Mouse (Mus musculus): ENCODE results near the gene Mapk8ip2. TPM values are rescaled to one million over a fixed set of nuclear protein-coding genes. Genes with fewer than 3 reads are reported as not detected.

The Mapk8ip2 gene
- polyA plus RNA-seq, 1 experiment: not detected

DNA sequence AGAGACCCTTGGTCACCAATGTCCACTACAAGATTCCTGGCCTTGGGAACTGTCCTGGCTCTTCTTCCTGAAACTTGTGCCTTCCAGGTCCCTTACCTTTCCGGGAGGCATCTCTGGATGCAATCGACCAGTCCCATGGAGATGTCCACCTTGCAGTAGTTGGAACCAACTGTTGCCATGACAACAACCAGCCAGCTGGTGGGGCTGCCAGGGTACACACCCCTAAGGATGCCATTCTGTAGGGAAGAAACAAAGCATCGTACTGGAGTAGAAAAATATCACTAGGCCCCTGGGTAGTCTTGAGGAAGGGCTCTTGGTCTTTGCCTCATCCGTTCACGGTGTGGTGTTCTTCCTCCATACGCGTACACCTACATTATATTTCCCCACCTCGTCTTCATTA, 29.1 kb upstream of the Mapk8ip2 start:
- peaks cover 42% of the 10 kb centered on the region for H3K36me3 ChIP-seq (ENCODE audit: control insufficient read depth, insufficient read depth)
- peaks cover 9% of the 10 kb centered on the region for H3K79me3 ChIP-seq (ENCODE audit: low read depth)
- TF ChIP-seq MYOG (IDR thresholded peaks at IDR 0.05; ENCODE audit: control insufficient read depth, extremely low read depth, insufficient read length) (no peak), MYOD1 (IDR thresholded peaks at IDR 0.05; ENCODE audit: control insufficient read depth, insufficient read length, low read depth) (no peak), USF1 (IDR thresholded peaks at IDR 0.05; ENCODE audit: low read depth) (no peak)
- no peak overlapping the region for H3ac ChIP-seq (ENCODE audit: control insufficient read depth, insufficient read length, low read depth)
- H3K79me2 ChIP-seq (ENCODE audit: control insufficient read depth, insufficient read depth): peaks cover 17% of the 10 kb centered on the region
- H3K27me3 ChIP-seq (ENCODE audit: control insufficient read depth, insufficient read depth, insufficient read length): no peaks in the 10 kb centered on the region
- H3K4me3 ChIP-seq (ENCODE audit: insufficient read depth, poor library complexity, severe bottlenecking): no peak overlapping the region

DNA sequence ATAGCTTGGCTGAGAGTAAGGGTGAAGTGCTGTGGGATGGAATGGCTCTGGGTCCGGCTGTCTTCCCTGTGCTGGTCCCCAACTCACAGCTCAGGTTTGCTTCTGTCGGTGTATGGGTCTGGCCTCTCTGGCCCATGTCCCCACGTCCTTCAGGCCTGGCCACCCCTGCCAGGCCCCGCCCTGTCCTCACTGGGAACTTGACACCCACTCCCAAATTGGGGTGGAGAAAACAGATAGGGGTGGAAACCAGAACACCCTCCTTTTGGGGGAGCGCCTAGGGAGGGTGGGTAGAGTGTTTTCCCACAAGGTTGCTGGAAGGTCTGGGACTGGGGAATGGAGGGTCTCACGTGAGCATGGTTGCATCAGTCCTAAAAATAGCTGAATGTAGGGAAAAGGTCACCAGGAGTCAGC, 28.0 kb upstream of the Mapk8ip2 start, which contains the start of gene Cpt1b:
Gene Cpt1b, minus strand, starts transcription at position 153 of the 411 bp plus-strand sequence.
- no peak within 1 kb of the TSS for H3K4me3 ChIP-seq (ENCODE audit: insufficient read depth, poor library complexity, severe bottlenecking)
- no peak within 1 kb of the TSS for H3ac ChIP-seq (ENCODE audit: control insufficient read depth, insufficient read length, low read depth)
- H3K79me2 ChIP-seq (ENCODE audit: control insufficient read depth, insufficient read depth): peaks cover 17% of the 10 kb centered on the region
- peaks cover 9% of the 10 kb centered on the region for H3K79me3 ChIP-seq (ENCODE audit: low read depth)
- no peaks in the 10 kb centered on the region for H3K27me3 ChIP-seq (ENCODE audit: control insufficient read depth, insufficient read depth, insufficient read length)
- TF ChIP-seq FOSL1 (IDR thresholded peaks at IDR 0.05; ENCODE audit: insufficient read depth, low read length, poor library complexity, severe bottlenecking) (no peak), CEBPB (IDR thresholded peaks at IDR 0.05; ENCODE audit: low read depth) (no peak), MYOG (IDR thresholded peaks at IDR 0.05; ENCODE audit: control insufficient read depth, extremely low read depth, insufficient read length) (no peak), CTCF (IDR thresholded peaks at IDR 0.05; ENCODE audit: control insufficient read depth, insufficient read depth, insufficient read length) (no peak), MAX (IDR thresholded peaks at IDR 0.05) (no peak), USF1 (IDR thresholded peaks at IDR 0.05; ENCODE audit: low read depth) (no peak), MYOD1 (IDR thresholded peaks at IDR 0.05; ENCODE audit: control insufficient read depth, insufficient read length, low read depth) (no peak)
- peaks cover 31% of the 10 kb centered on the region for H3K36me3 ChIP-seq (ENCODE audit: control insufficient read depth, insufficient read depth)

DNA sequence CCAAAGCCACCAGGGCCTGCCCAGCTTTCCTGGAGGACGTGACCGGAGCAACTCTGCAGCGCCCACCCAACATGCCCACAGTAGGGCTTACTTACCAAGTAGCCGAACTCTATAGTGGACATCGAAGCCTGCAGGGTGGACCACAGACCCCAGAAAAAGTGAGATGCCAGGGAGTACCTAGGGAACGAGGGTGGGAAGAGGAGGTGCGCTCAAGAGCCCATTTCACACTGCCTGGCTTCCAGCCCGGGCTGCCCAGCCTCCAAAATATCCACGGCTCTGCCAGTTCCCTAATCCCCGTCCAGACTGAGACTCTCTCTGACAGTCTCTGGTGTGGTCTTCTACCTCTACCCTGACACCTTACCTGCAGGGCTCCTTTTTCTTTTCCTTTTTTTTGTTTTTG, 27.0 kb upstream of the Mapk8ip2 start:
- peaks cover 17% of the 10 kb centered on the region for H3K79me2 ChIP-seq (ENCODE audit: control insufficient read depth, insufficient read depth)

DNA sequence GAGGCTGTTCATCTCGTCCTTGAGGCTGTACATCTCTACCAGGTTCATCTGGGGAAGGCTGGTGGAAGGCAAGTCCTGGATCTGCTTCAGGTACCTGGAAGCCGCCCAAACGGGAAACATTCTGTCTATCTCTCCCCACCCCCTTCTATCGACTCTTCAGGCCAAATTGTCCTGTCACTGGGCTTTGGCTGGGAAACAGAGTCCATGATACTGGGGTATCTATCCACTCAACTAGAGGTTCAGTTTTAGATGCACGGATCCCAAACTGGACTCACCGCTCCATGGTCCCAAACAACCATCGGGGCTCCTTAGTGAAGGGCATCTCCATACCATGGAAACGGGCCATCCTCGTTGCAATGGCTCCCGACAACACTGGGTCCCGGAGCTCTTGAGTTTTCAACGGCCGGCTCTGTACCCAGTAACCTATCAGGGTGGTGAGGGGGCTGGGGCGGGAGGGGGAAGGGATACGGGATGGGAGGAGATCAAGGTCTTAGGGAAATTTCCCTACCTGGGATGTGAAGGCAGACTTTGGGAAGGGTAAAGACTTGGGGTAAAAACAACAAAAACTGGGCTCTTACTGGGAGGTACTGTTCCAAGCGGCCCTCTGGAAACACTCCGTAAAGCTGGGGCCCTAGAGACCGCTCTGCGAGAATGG, 25.4 kb upstream of the Mapk8ip2 start:
- Histone ChIP-seq H3K79me3 (ENCODE audit: low read depth) (peaks cover 9% of the 10 kb centered on the region), H3K79me2 (ENCODE audit: control insufficient read depth, insufficient read depth) (peaks cover 17% of the 10 kb centered on the region), H3K36me3 (ENCODE audit: control insufficient read depth, insufficient read depth) (peaks cover 19% of the 10 kb centered on the region), H3ac (ENCODE audit: control insufficient read depth, insufficient read length, low read depth) (no peak overlapping the region), H3K4me3 (ENCODE audit: insufficient read depth, poor library complexity, severe bottlenecking) (peak overlapping the region; percentile 98), H3K27me3 (ENCODE audit: control insufficient read depth, insufficient read depth, insufficient read length) (no peaks in the 10 kb centered on the region)
- TF ChIP-seq CTCF (IDR thresholded peaks at IDR 0.05; ENCODE audit: control insufficient read depth, insufficient read depth, insufficient read length): no peak
- no peak for TF ChIP-seq MYOG (IDR thresholded peaks at IDR 0.05; ENCODE audit: control insufficient read depth, extremely low read depth, insufficient read length)
- TF ChIP-seq USF1 (IDR thresholded peaks at IDR 0.05; ENCODE audit: low read depth): no peak
- no peak for TF ChIP-seq MYOD1 (IDR thresholded peaks at IDR 0.05; ENCODE audit: control insufficient read depth, insufficient read length, low read depth)
- TF ChIP-seq CEBPB (IDR thresholded peaks at IDR 0.05; ENCODE audit: low read depth): no peak
- no peak for TF ChIP-seq FOSL1 (IDR thresholded peaks at IDR 0.05; ENCODE audit: insufficient read depth, low read length, poor library complexity, severe bottlenecking)
- no peak for TF ChIP-seq MAX (IDR thresholded peaks at IDR 0.05)

More for the DNA sequence above, 27.0 kb upstream of the Mapk8ip2 start:
- H3K79me3 ChIP-seq (ENCODE audit: low read depth): peaks cover 9% of the 10 kb centered on the region
- TF ChIP-seq CTCF (IDR thresholded peaks at IDR 0.05; ENCODE audit: control insufficient read depth, insufficient read depth, insufficient read length) (no peak), USF1 (IDR thresholded peaks at IDR 0.05; ENCODE audit: low read depth) (no peak), MYOD1 (IDR thresholded peaks at IDR 0.05; ENCODE audit: control insufficient read depth, insufficient read length, low read depth) (no peak), MAX (IDR thresholded peaks at IDR 0.05) (no peak), FOSL1 (IDR thresholded peaks at IDR 0.05; ENCODE audit: insufficient read depth, low read length, poor library complexity, severe bottlenecking) (no peak), MYOG (IDR thresholded peaks at IDR 0.05; ENCODE audit: control insufficient read depth, extremely low read depth, insufficient read length) (no peak), CEBPB (IDR thresholded peaks at IDR 0.05; ENCODE audit: low read depth) (no peak)
- H3ac ChIP-seq (ENCODE audit: control insufficient read depth, insufficient read length, low read depth): no peak overlapping the region
- no peaks in the 10 kb centered on the region for H3K27me3 ChIP-seq (ENCODE audit: control insufficient read depth, insufficient read depth, insufficient read length)
- peaks cover 27% of the 10 kb centered on the region for H3K36me3 ChIP-seq (ENCODE audit: control insufficient read depth, insufficient read depth)
- H3K4me3 ChIP-seq (ENCODE audit: insufficient read depth, poor library complexity, severe bottlenecking): no peak overlapping the region

DNA sequence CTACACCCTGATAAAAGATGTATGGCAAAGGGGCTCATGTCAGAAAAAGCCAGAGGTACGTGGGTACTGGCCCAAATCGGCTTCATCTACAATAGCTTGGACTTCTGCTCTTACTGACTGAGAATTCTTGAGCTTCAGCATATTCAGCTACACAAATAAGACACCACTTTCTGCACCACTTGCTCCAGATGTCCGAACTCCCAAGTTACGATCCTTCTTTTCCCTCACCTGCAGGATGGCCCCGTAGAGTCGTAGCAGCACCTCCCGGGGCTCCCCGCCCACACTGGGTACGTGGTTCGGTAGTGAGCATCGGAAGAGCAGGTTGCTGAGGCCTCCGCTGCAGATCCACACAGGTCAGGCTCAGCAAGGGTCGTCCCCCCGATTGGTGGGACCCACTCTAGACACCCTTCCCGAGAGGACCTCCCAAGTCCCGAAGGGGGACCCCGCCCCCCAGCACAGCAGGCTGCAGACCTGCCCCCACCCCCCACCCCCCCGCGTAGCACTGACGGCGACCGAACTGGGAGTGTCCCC, 24.8 kb upstream of the Mapk8ip2 start:
- no peaks in the 10 kb centered on the region for H3K27me3 ChIP-seq (ENCODE audit: control insufficient read depth, insufficient read depth, insufficient read length)
- peak overlapping the region; percentile 98 for H3K4me3 ChIP-seq (ENCODE audit: insufficient read depth, poor library complexity, severe bottlenecking)
- H3K36me3 ChIP-seq (ENCODE audit: control insufficient read depth, insufficient read depth): peaks cover 19% of the 10 kb centered on the region
- TF ChIP-seq CTCF (IDR thresholded peaks at IDR 0.05; ENCODE audit: control insufficient read depth, insufficient read depth, insufficient read length): no peak
- peak overlapping the region; percentile 90 for H3ac ChIP-seq (ENCODE audit: control insufficient read depth, insufficient read length, low read depth)
- peaks cover 9% of the 10 kb centered on the region for H3K79me3 ChIP-seq (ENCODE audit: low read depth)
- H3K79me2 ChIP-seq (ENCODE audit: control insufficient read depth, insufficient read depth): peaks cover 17% of the 10 kb centered on the region

Data from C2C12 (cell line).